Mouse (Mus musculus) heart, embryonic 11.5 days (tissue): ENCODE data around the gene Pla2g3. TPM values are rescaled to one million over a fixed set of nuclear protein-coding genes. Genes with fewer than 3 reads are reported as not detected.

Experiments used
- ATAC-seq: fragments of 200-750 bp; cut with Nextera tagmentation; replicated peaks from 2 replicates; pipeline ENCODE4 v1.8.0; 2017; ENCODE audit warnings: moderate library complexity; ENCODE audit not compliant: insufficient number of reproducible peaks, low FRiP score, low TSS enrichment
- H3K27ac ChIP-seq: fragments of 300-500 bp; sonication (generic); 2 replicates; pipeline ENCODE4 v1.5.1; 2014; ENCODE audit warnings: mild to moderate bottlenecking, low read depth, low read length
- H3K27me3 ChIP-seq: fragments of 300-500 bp; sonication (generic); 2 replicates; pipeline ENCODE4 v1.6.1; 2014; ENCODE audit warnings: mild to moderate bottlenecking, low read length, mixed read lengths; ENCODE audit not compliant: control insufficient read depth, insufficient read depth
- H3K36me3 ChIP-seq: fragments of 300-500 bp; sonication (generic); 2 replicates; pipeline ENCODE4 v1.6.1; 2014; ENCODE audit warnings: mild to moderate bottlenecking, low read length, moderate library complexity, mixed read lengths; ENCODE audit not compliant: control insufficient read depth, insufficient read depth
- H3K4me1 ChIP-seq: fragments of 300-500 bp; sonication (generic); 2 replicates; pipeline ENCODE4 v1.6.1; 2014; ENCODE audit warnings: low read length; ENCODE audit not compliant: control insufficient read depth, insufficient read depth
- H3K4me2 ChIP-seq: fragments of 300-500 bp; sonication (generic); 2 replicates; pipeline ENCODE4 v1.6.1; 2014; ENCODE audit warnings: mild to moderate bottlenecking, moderate library complexity
- H3K4me3 ChIP-seq: fragments of 300-500 bp; sonication (generic); 2 replicates; pipeline ENCODE4 v1.5.1; 2014; ENCODE audit warnings: low read depth, low read length
- H3K9ac ChIP-seq: fragments of 300-500 bp; sonication (generic); 2 replicates; pipeline ENCODE4 v1.6.1; 2014; ENCODE audit warnings: mild to moderate bottlenecking, low read depth, low read length, moderate library complexity
- H3K9me3 ChIP-seq: fragments of 300-500 bp; sonication (generic); replicated peaks from 2 replicates; pipeline ENCODE4 v1.6.1; 2016; ENCODE audit warnings: low read length; ENCODE audit not compliant: control insufficient read depth
- WGBS: fragments of 180-500 bp; shearing (Covaris S2); extraction: QIAGEN DNeasy Blood & Tissue Kit; methylation state at CpG from one replicate; pipeline ENCODE4 v1.1.7; 2014; ENCODE audit not compliant: insufficient replicate concordance; 5-methylcytosine and 5-hydroxymethylcytosine counted together
- polyA plus RNA-seq: library from polyadenylated mRNA; unstranded; fragments of >200 nt; fragmentation: Nextera tagmentation; extraction: Ambion mirVana; gene quantifications from 2 replicates; pipeline ENCODE4 v1.2.1, GENCODE M21; 2014

The Pla2g3 gene
- polyA plus RNA-seq, 1 experiment from 2014 or later, result 0.26 TPM

DNA sequence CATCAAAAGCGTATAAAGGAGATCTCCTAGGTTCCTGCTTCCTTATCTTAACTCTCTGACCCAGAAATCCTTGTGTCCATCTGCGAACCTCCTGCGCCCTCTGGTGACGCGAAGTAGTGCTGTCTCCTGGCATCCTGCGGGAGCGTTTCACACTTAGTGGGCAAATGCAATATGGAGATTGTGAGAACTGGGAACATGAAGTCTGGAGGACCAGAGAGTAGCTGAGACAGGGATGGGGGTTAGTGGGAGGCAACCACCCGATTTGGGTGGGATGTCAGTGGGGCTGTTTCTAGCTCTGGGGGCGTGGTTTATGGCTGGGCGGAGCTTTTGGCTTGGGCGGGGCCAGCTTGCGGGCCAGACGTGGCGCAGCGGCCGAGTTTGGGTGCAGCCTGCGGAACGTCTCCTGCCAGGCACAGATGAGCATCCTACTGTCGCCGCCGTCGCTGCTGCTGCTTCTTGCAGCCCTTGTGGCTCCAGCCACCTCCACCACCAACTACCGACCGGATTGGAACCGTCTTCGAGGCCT, 26.5 kb downstream of the Pla2g3 start, which contains the start of gene Selenom:
Selenom (plus strand) TSS at position 156 of the 526 bp plus-strand sequence.
- ATAC-seq, result peak; percentile 68

DNA sequence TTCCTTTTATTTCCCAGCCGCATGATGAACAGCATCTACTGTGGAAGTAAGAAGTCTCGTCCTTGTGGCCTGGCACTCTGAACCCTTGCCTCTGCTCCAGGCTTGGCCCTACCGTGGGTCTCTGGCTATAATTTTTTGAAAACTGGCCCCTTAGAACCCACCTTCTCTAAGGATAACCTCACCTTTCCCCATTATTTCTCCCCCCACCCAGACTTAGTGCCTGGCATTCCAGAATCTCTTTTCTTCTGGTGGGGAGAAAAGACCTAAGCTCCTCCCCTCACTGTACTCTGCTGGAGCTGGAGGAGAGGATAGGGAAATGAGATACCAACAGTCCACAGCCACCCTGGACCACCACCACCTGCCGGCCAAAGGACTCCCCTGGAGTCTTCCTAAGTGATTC, 27.1 kb downstream of the Pla2g3 start:
- peak overlapping the region; percentile 63 for H3K4me3 ChIP-seq
- H3K27ac ChIP-seq, result no peak overlapping the region
- no peak for ATAC-seq
- H3K9me3 ChIP-seq, result no peaks in the 10 kb centered on the region
- H3K27me3 ChIP-seq, result peaks cover 5% of the 10 kb centered on the region; the same call in 1 of the 2 replicates
- H3K9ac ChIP-seq, result peak overlapping the region; percentile 74
- peaks cover 18% of the 10 kb centered on the region for H3K4me1 ChIP-seq
- WGBS, result 8% methylated on average over 4 of the region's 4 CpGs
- H3K36me3 ChIP-seq, result no peaks in the 10 kb centered on the region
- H3K4me2 ChIP-seq, result peak overlapping the region; percentile 84

More for the DNA sequence above, 26.5 kb downstream of the Pla2g3 start, which contains the start of gene Selenom:
- Histone ChIP-seq H3K36me3 (no peaks in the 10 kb centered on the region), H3K9ac (peak within 1 kb of the TSS; percentile 74), H3K27ac (peak within 1 kb of the TSS; percentile 17; the same call in 1 of the 2 replicates), H3K4me1 (peaks cover 18% of the 10 kb centered on the region), H3K27me3 (peaks cover 5% of the 10 kb centered on the region; the same call in 1 of the 2 replicates), H3K4me3 (peak within 1 kb of the TSS; percentile 63), H3K4me2 (peak within 1 kb of the TSS; percentile 84), H3K9me3 (no peaks in the 10 kb centered on the region)
- 1% methylated on average over 26 of the region's 26 CpGs for WGBS

DNA sequence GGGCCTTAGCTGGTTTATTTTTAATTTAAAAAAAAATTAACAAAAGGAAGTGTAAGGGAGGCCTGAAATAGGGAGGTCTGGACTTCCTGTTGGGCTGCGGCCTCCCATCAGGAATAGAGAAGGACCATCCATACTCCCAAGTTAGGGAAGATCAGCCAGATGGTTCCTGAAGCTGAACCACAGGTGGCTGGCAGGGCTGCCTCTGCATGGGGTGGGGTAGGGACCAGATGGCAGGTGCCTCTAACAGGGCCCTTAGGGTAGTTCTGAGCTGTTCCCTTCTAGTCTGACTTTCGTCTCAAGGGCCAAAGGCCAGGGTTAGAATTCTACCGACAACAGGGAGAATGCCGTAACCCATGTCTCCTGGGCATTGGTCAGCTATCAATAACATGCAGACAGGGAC, 27.6 kb downstream of the Pla2g3 start:
- H3K9me3 ChIP-seq, result no peaks in the 10 kb centered on the region
- 75% methylated on average over 4 of the region's 4 CpGs for WGBS
- H3K4me3 ChIP-seq, result peak overlapping the region; percentile 63; the same call in 1 of the 2 replicates
- no peak overlapping the region for H3K27ac ChIP-seq
- peaks cover 18% of the 10 kb centered on the region for H3K4me1 ChIP-seq
- H3K9ac ChIP-seq, result no peak overlapping the region
- no peak for ATAC-seq
- H3K4me2 ChIP-seq, result peak overlapping the region; percentile 84
- peaks cover 5% of the 10 kb centered on the region; the same call in 1 of the 2 replicates for H3K27me3 ChIP-seq
- H3K36me3 ChIP-seq, result peaks cover 4% of the 10 kb centered on the region; the same call in 1 of the 2 replicates

DNA sequence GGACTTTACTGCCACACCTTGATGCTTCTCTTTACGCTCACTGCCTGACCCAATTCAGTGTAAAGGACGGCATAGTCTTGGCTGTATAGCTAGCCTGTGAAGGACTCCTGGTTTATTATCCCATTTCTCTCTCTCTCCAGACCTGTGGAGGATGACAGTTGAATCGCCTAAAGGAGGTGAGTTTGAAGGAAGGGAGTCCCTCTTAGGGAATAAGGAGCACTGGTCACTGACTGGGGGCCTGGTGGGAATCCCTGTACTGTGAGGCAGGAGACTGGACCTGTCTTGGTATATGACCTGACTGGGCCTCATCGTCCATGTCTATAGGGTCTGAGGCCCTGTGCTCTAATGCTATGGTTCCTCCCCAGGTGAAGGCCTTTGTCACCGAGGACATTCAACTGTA, 28.0 kb downstream of the Pla2g3 start:
- Histone ChIP-seq H3K9me3 (no peaks in the 10 kb centered on the region), H3K4me2 (peak overlapping the region; percentile 1; the same call in 1 of the 2 replicates), H3K36me3 (peaks cover 7% of the 10 kb centered on the region; the same call in 1 of the 2 replicates), H3K27ac (no peak overlapping the region), H3K9ac (no peak overlapping the region), H3K4me3 (no peak overlapping the region), H3K27me3 (peaks cover 5% of the 10 kb centered on the region; the same call in 1 of the 2 replicates), H3K4me1 (peaks cover 22% of the 10 kb centered on the region)
- WGBS, result 79% methylated on average over 5 of the region's 5 CpGs
- ATAC-seq, result no peak

DNA sequence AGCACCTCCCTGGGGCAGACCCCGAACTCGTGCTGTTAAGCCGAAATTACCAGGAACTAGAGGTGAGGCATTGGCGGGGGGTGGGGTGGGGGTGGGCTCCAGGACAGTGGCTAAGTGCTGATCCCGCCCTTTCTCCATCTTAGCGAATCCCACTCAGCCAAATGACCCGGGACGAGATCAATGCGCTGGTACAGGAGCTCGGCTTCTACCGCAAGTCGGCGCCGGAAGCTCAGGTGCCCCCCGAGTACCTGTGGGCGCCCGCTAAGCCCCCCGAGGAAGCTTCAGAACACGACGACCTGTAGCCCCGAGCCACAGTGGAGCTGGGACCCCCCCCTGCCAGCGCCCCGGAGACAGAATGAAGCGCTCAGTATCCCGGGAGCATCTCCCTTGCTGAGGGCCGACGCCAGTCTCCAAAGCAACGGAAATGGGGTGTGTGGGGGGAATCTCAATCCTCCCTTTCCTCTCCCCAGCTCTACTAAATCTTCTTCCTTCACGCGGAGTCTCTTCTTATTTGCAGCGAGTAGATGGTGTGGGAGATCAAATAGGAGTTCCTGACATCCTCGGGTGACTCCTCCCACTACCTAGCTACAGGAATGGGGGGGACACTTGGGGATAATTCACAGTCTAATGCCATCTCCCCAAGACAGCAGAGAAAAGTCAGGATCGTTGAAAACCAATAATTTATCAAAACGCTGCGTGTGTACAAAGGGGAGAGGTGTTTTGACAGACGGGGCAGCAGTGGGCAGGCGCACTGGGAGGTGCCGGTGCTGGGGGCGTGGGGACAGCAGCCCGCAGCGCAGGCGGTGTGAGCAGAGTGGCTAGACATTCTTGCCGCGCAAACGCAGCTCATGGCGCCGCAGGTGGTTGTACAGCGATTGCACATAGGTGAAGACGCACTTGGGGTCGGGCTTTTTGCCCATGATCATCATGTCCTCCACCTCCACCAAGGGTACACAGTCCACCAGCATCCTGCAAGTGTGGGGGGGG, 29.1 kb downstream of the Pla2g3 start:
- no peak for ATAC-seq
- peaks cover 22% of the 10 kb centered on the region for H3K4me1 ChIP-seq
- H3K36me3 ChIP-seq, result peaks cover 13% of the 10 kb centered on the region
- H3K27ac ChIP-seq, result no peak overlapping the region
- H3K4me3 ChIP-seq, result peak overlapping the region; percentile 36
- WGBS, result 3% methylated on average over 50 of the region's 50 CpGs
- H3K9me3 ChIP-seq, result no peaks in the 10 kb centered on the region
- H3K9ac ChIP-seq, result peak overlapping the region; percentile 43; the same call in 1 of the 2 replicates
- H3K4me2 ChIP-seq, result peak overlapping the region; percentile 81
- H3K27me3 ChIP-seq, result peaks cover 5% of the 10 kb centered on the region; the same call in 1 of the 2 replicates

DNA sequence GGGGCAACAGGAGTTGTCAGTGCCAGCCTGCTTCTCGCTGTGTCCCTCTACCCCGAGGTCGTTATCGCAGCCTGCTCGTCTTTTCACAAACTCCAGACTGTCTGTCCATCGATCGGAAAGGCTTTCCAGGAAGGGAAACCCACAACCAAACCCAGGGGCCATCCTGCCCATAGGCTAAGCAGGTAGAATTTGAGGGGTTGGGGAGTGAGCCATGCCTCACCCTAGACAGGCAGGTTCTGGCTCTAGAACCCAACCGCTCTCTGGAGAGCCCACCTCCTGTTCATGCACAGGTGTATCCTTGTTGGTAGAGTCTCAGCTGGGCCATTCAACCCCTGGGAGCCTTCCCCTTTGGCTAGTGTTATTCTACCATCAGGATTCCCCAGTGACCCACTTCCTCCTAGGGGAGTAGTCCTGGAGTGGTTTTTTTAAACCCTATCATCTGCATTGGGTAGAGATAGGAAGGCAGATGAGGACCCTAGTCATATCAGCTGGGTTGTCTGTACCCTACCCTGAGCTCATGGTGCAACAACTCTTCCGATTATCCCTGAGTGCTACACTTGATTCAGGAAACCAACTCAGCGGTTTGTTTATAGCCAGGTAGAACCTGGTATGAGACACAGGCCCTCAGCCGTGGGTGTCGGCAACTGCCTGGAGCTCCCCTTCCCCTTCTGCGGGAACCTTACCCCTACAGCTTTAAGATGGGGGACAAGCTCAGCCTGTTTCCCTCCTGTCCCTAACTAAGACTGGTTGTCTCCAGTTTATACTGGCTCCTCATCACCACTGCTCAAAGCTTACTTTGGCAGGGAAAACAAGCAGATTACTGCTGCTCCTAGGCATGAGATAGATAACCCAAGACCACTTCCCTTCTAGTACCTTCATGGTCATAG, 30.0 kb downstream of the Pla2g3 start:
- H3K4me1 ChIP-seq, result peaks cover 22% of the 10 kb centered on the region
- peak overlapping the region; percentile 36 for H3K4me3 ChIP-seq
- WGBS, result 46% methylated on average over 13 of the region's 13 CpGs
- H3K27me3 ChIP-seq, result peaks cover 5% of the 10 kb centered on the region; the same call in 1 of the 2 replicates
- H3K27ac ChIP-seq, result no peak overlapping the region
- no peak for ATAC-seq
- no peak overlapping the region for H3K9ac ChIP-seq
- no peaks in the 10 kb centered on the region for H3K9me3 ChIP-seq
- H3K4me2 ChIP-seq, result peak overlapping the region; percentile 81
- H3K36me3 ChIP-seq, result peaks cover 14% of the 10 kb centered on the region

DNA sequence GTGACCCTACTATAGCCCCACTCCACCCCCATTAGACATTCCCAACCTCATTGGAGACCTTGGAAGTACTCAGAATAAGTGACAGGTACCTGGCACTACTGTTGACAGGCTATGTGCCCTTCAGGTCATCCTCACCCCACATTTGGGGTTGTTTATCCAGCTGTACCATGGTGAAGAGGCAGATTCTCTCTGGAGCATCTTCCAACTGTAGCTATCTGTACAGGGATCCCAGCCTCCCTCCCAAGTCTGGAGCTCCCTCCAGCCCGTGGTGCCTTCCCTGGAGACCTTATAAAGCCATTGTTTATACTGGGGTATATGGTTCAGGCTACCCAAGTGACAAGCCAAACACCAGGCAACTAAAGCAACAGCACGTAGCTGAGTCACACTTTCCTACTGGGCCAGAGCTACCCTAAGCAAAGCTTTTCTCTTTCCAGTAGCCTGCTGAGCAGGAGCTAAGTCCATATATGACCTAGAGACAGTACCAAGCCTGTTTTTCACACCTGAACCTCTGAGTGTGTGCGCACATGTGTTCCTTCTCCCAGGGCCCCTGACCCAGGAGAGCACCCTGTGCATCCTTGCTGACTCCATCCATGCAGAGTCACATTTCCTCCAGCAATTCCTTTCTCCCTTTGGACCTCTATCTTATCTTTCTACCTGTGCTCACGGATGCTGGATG, 31.1 kb downstream of the Pla2g3 start:
- H3K9ac ChIP-seq, result no peak overlapping the region
- H3K4me2 ChIP-seq, result no peak overlapping the region
- peaks cover 5% of the 10 kb centered on the region; the same call in 1 of the 2 replicates for H3K27me3 ChIP-seq
- 64% methylated on average over 4 of the region's 4 CpGs for WGBS
- peaks cover 22% of the 10 kb centered on the region for H3K4me1 ChIP-seq
- no peaks in the 10 kb centered on the region for H3K9me3 ChIP-seq
- H3K36me3 ChIP-seq, result peaks cover 19% of the 10 kb centered on the region
- H3K27ac ChIP-seq, result no peak overlapping the region
- no peak overlapping the region for H3K4me3 ChIP-seq
- no peak for ATAC-seq
